Mouse (Mus musculus) thymus, adult 2 months (tissue): ENCODE data around the gene Sat2. TPM values are rescaled to one million over a fixed set of nuclear protein-coding genes. Genes with fewer than 3 reads are reported as not detected.
A peak's percentile ranks its signal among the peaks of the same experiment; 100 is the strongest.
"Not testable (repeated sequence)": the region's sequence is repeated elsewhere in the genome, so short reads cannot be mapped to it uniquely, and the experiment has no call there.

ENCODE experiments used
- DNase-seq: peaks from one replicate; pipeline ENCODE4 v3.0.0; 2021
- H3K27ac ChIP-seq: fragments of 200-500 bp; 2 replicates; pipeline ENCODE4 v1.5.1; 2012; ENCODE audit warnings: low read length, control low read depth; ENCODE audit not compliant: control insufficient read depth, insufficient read depth
- H3K27me3 ChIP-seq: fragments of 200-500 bp; 2 replicates; pipeline ENCODE4 v1.6.1; 2012; ENCODE audit warnings: mild to moderate bottlenecking, low read length, moderate library complexity, mixed read lengths; ENCODE audit not compliant: control insufficient read depth, insufficient read depth
- H3K36me3 ChIP-seq: fragments of 200-500 bp; 2 replicates; pipeline ENCODE4 v1.6.1; 2012; ENCODE audit warnings: mild to moderate bottlenecking, low read length, moderate library complexity; ENCODE audit not compliant: control insufficient read depth, insufficient read depth
- H3K4me1 ChIP-seq: fragments of 200-500 bp; replicated peaks from 2 replicates; pipeline ENCODE4 v1.6.1; 2012; ENCODE audit warnings: low read length; ENCODE audit not compliant: control insufficient read depth, insufficient read depth
- H3K4me3 ChIP-seq: fragments of 200-500 bp; 2 replicates; pipeline ENCODE4 v1.5.1; 2012; ENCODE audit warnings: mild to moderate bottlenecking, low read length, control low read depth, moderate library complexity; ENCODE audit not compliant: control insufficient read depth, insufficient read depth
- CTCF ChIP-seq: fragments of 200-500 bp; IDR thresholded peaks from 2 replicates; pipeline ENCODE4 v1.5.1; 2012; ENCODE audit warnings: mild to moderate bottlenecking, control low read depth, low read length, moderate library complexity, borderline replicate concordance; ENCODE audit not compliant: control insufficient read depth, poor library complexity, insufficient read depth; ENCODE audit errors: extremely low read depth
- POLR2A ChIP-seq: fragments of 200-500 bp; IDR thresholded peaks from 2 replicates; pipeline ENCODE4 v1.6.1; 2012; ENCODE audit warnings: mild to moderate bottlenecking, low read length, control low read depth, moderate library complexity; ENCODE audit not compliant: control insufficient read depth, poor library complexity, insufficient read depth; ENCODE audit errors: extremely low read depth
- WGBS: fragments of 180-500 bp; shearing (Covaris S2); methylation state at CpG from one replicate; pipeline ENCODE4 v1.1.7; 2018; 5-methylcytosine and 5-hydroxymethylcytosine counted together
- polyA plus RNA-seq: library from polyadenylated mRNA; depleted of rRNA; stranded (reverse); fragments of >200 nt; gene quantifications from 2 replicates; pipeline ENCODE4 v1.2.3, GENCODE M21; 2012

Sat2 gene
- polyA plus RNA-seq, 1 experiment, result 0.67 TPM

DNA sequence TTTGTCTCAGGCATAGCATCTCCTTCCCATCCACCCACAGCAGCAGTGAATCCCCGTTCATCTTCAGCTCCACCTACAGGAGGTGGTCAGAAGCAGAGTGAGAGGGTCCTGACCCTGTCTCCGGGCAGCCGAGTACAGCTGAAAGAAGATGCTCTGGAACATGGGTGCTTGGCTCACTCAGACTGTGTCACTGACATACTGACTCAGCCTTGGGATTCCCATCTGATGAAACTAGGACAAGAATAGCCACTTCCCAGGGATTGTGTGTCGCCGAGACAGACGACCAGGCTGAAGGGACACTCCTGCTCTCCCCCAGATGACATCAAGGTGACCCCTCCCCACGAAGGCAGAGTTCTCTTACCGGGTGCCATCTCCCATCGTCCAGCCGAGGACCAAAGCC, 5.0 kb upstream of the Sat2 start:
- Histone ChIP-seq H3K36me3 (no peaks in the 10 kb centered on the region), H3K4me1 (0 out of 2 replicates have a peak, but pooled peaks cover 5% of the 10 kb centered on the region), H3K27ac (no peak overlapping the region), H3K4me3 (no peak overlapping the region), H3K27me3 (no peaks in the 10 kb centered on the region; the same call in 1 of the 2 replicates)
- WGBS, result 63% methylated on average over 10 of the region's 10 CpGs
- no peak for DNase-seq
- TF ChIP-seq CTCF (no peak), POLR2A (no peak)

DNA sequence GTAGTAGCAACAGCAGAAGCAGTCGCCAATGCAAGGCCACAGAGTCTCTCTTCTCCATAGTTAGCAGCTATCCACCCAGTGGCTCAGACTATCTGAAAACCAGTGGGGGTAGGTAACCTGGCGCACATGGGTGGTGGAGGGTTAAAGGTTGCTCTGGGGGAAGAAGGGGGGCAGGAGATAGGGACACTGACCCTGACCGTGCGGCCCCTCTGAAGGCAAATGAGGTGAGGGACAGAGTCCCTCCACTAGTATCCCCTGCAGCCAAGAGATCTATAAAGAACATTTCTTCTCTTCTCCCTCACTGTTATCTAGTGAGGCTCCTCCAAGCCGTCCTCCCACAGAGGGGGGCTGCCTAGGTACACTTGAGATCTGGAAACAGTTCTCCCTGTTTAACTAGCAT, 4.0 kb upstream of the Sat2 start, which contains the start of gene Shbg:
Shbg (minus strand) TSS at position 101 of the 400 bp plus-strand sequence.
- TF ChIP-seq CTCF, result no peak
- TF ChIP-seq POLR2A, result no peak
- WGBS, result 83% methylated on average over 5 of the region's 5 CpGs
- H3K4me1 ChIP-seq, result 0 out of 2 replicates have a peak, but pooled peaks cover 5% of the 10 kb centered on the region
- H3K4me3 ChIP-seq, result no peak within 1 kb of the TSS
- no peaks in the 10 kb centered on the region for H3K36me3 ChIP-seq
- no peak within 1 kb of the TSS for H3K27ac ChIP-seq
- no peak for DNase-seq
- no peaks in the 10 kb centered on the region; the same call in 1 of the 2 replicates for H3K27me3 ChIP-seq

DNA sequence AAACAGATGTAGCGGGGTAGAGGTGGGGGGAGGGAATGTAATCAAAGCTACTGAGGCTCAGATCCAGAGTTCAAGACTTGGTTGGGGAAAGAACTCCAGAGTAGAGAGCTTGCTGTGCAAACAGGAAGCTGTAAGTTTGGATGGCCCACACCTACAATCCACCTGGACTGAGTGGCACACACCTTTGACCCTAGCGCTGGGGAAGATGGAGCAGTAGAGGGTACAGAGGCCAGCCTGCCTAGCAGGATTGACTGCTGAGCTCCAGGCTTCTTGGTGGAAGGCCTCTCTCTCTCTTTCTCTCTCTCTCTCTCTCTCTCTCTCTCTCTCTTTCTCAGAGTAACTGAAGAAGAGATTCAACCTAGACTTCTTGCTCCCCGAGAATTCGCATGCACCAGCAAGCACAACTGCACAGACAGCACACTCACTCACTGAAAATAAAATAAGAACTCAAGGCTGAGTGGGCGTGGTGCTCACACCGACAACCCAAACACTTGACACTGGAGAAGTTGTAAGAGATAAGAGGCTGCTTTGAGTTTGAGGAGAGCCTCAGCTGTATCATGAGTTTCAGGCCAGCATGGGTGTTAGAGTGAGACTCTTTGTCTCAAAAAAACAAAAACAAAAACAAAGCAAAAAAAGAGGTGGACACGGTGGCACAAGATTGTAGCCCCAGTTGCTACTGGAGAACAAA, 1.3 kb upstream of the Sat2 start:
- H3K27ac ChIP-seq, result no peak overlapping the region
- TF ChIP-seq POLR2A (no peak), CTCF (no peak)
- H3K27me3 ChIP-seq, result no peaks in the 10 kb centered on the region; the same call in 1 of the 2 replicates
- no peak for DNase-seq
- WGBS, result 88% methylated on average over 7 of the region's 7 CpGs
- no peak overlapping the region for H3K4me3 ChIP-seq
- no peaks in the 10 kb centered on the region for H3K36me3 ChIP-seq
- no peaks in the 10 kb centered on the region for H3K4me1 ChIP-seq

DNA sequence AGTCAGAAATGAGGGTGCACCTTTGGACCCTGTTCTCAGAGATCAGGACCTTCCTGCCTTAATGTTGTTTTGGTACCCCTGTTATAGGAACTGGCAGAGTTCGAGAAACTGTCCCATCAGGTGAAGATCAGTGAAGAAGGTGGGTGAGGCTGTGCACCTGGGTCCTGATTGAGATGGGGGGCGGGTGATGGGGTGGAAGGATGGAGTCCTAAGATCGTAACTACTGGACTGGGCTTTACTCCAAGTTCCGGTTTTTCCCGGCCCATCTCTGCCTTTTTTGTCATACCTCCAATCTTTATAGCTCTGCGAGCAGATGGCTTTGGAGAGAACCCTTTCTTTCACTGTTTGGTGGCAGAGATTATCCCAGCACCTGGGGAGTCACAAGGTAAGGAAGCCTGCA, 582 bp downstream of the Sat2 start:
- no peak overlapping the region for H3K4me3 ChIP-seq
- no peak overlapping the region for H3K27ac ChIP-seq
- no peaks in the 10 kb centered on the region; the same call in 1 of the 2 replicates for H3K27me3 ChIP-seq
- no peaks in the 10 kb centered on the region for H3K36me3 ChIP-seq
- 62% methylated on average over 6 of the region's 6 CpGs for WGBS
- TF ChIP-seq POLR2A (no peak), CTCF (no peak)
- H3K4me1 ChIP-seq, result no peaks in the 10 kb centered on the region
- no peak for DNase-seq

DNA sequence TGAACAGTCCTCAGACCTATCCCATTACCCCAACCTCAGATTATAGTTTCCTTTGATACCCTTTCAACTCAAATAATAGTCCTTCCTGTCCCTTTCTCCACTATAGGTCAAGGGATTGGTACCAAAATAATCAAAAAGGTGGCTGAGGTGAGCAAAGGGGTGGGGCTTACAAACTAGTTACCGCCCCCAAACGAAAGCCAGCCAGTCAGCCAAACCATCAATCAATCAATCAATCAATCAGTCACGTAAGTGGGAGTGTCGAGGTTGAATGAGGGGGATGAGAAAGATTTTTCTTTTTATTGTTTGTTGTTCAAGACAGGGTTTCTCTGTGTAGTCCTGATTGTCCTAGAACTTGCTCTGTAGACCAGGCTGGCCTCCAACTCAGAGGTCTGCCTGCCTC, 1.2 kb downstream of the Sat2 start:
- no peak for TF ChIP-seq CTCF
- no peak for TF ChIP-seq POLR2A
- no peaks in the 10 kb centered on the region for H3K4me1 ChIP-seq
- H3K36me3 ChIP-seq, result no peaks in the 10 kb centered on the region
- DNase-seq, result no peak
- no peak overlapping the region for H3K27ac ChIP-seq
- no peaks in the 10 kb centered on the region; the same call in 1 of the 2 replicates for H3K27me3 ChIP-seq
- H3K4me3 ChIP-seq, result no peak overlapping the region
- WGBS, result 89% methylated on average over 4 of the region's 4 CpGs

DNA sequence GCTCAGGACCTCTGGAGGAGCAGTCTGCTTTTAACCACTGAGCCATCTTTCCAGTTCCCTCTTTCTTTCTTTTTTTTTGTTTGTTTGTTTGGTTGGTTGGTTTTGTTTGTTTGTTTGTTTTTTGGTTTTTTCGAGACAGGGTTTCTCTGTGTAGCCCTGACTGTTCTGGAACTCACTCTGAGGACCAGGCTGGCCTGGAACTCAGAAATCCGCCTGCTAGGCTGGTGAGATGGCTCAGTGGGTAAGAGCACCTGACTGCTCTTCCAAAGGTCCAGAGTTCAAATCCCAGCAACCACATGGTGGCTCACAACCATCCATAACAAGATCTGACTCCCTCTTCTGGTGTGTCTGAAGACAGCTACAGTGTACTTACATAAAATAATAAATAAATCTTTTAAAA, 2.5 kb downstream of the Sat2 start:
- H3K36me3 ChIP-seq, DNase-seq, H3K4me1 ChIP-seq, H3K27me3 ChIP-seq, H3K27ac ChIP-seq, H3K4me3 ChIP-seq: not testable (repeated sequence)
- 87% methylated on average over 2 of the region's 2 CpGs for WGBS

DNA sequence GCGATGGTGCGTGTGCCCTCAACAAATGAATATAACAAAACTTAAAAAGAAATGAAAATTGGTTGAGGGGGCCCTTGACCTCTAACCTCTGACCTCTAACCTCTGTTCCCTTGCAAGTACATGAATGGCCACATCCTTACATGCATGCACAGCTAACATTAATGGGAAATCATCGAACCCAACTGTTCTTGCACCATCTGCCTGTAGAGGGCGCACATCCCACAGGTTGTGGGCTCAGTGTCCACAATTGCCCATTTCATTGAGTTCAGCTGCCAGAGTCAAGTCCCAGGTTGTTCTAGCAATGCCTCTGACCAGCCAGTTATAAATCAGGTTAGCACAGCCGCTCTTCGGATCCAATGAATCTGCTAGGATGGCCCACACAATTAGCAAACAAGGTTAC, 6.5 kb downstream of the Sat2 start:
- Histone ChIP-seq H3K36me3 (no peaks in the 10 kb centered on the region), H3K27me3 (no peaks in the 10 kb centered on the region), H3K27ac (no peak overlapping the region), H3K4me3 (no peak overlapping the region), H3K4me1 (no peaks in the 10 kb centered on the region)
- WGBS, result 45% methylated on average over 6 of the region's 6 CpGs
- TF ChIP-seq CTCF (peak; percentile 68; the same call in 1 of the 2 replicates), POLR2A (no peak)
- peak; percentile 68 for DNase-seq
